8 mouse cellular contexts compared by ENCODE assay signal in genomic region chr5:117357129-117357477, GRCm38 (mm10). TPM values are rescaled to one million over a fixed set of nuclear protein-coding genes. Genes with fewer than 3 reads are reported as not detected.
DNase-seq lines count a peak whose midpoint lies in the region; ATAC-seq lines count a peak whose summit lies in the region.

Gene Wsb2, plus strand, starts transcription at chr5:117357304.

- no peaks in the 10 kb centered on the region for H3K9me3 ChIP-seq in hindbrain, embryonic 11.5 days (ENCODE audit: control insufficient read depth, low read length)

- DNase-seq in NIH3T3 (ENCODE audit: low read depth): peak; percentile 82
- peak; percentile 82 for DNase-seq in cerebellum, adult 9-11 months
- peak; percentile 49 to 68 for DNase-seq in frontal cortex, postnatal 14 days (ENCODE audit: low spot score in 2 of 2)
- peak; percentile 81 for DNase-seq in hindbrain, embryonic 11.5 days (ENCODE audit: low spot score)
- DNase-seq in layer of hippocampus, postnatal 14 days (ENCODE audit: low spot score in 2 of 2): peak; percentile 57 to 81
- DNase-seq in lung, postnatal 25 days (ENCODE audit: low spot score): peak; percentile 87
- peak; percentile 89 for DNase-seq in ovary, postnatal 36 days (ENCODE audit: low spot score)
- DNase-seq in thymus, postnatal 36 days: peak; percentile 89 to 90

- no peaks in the 10 kb centered on the region for H3K27me3 ChIP-seq in hindbrain, embryonic 11.5 days (ENCODE audit: control insufficient read depth, insufficient read depth, low read length)

- peak; percentile 80 for ATAC-seq in hindbrain, embryonic 11.5 days (ENCODE audit: low FRiP score)

- H3K27ac ChIP-seq in hindbrain, embryonic 11.5 days (ENCODE audit: low read depth, low read length): peak within 1 kb of the TSS; percentile 93

- H3K4me1 ChIP-seq in hindbrain, embryonic 11.5 days (replicated peaks; ENCODE audit: control insufficient read depth, insufficient read depth, low read length): peaks cover 2% of the 10 kb centered on the region; the same call in 1 of the 2 replicates

- peak within 1 kb of the TSS; percentile 93 for H3K4me3 ChIP-seq in hindbrain, embryonic 11.5 days (ENCODE audit: low read depth, low read length)

- peak within 1 kb of the TSS; percentile 94 for H3K9ac ChIP-seq in hindbrain, embryonic 11.5 days (ENCODE audit: low read depth, low read length)

- 0% methylated on average over 1 of the region's 54 CpGs for WGBS in hindbrain, embryonic 11.5 days

- H3K36me3 ChIP-seq in hindbrain, embryonic 11.5 days (ENCODE audit: control insufficient read depth, insufficient read depth, low read length): no peaks in the 10 kb centered on the region

- peak within 1 kb of the TSS; percentile 86 for H3K4me2 ChIP-seq in hindbrain, embryonic 11.5 days (replicated peaks; ENCODE audit: low read depth, low read length)

RNA-seq across cellular contexts. Expression of gene Wsb2, which starts in this region (rescaled TPM):
- 88.9 and 98.0 TPM in 2 replicates for polyA plus RNA-seq in hindbrain, embryonic 11.5 days (2014; fragmentation: Nextera tagmentation; extraction: Ambion mirVana)
- 100 to 1,000 TPM; 376 to 378 TPM for total RNA-seq in layer of hippocampus, postnatal 14 days (2021)

Comparison
In these comparisons a context has a peak if more than half of its experiments do, and no peak if none do; other contexts are left out.
1. Peak in every context shown above with its lines: DNase-seq, ATAC-seq, H3K4me3 ChIP-seq and H3K27ac ChIP-seq.